Comparison of ENCODE assay signal across 19 mouse cellular contexts in the genomic region with DNA sequence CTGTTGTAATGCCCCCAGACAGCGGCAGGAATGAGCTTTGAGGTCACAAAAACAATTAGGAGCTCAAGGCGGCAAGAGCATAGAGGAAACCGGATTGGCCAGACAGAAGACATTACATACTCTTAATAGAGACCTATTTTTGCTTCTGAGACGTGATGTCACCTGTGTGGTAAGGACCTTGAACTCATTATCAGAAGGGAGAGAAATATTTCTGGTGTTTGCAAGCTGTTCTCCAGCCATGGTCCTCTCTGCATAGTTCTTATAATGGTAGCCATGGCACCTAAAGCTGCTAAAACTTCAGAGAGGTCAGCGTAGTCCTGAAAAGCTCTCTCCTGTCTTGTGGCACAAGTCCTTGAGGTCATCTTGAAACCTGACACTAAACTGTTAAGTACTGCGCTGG. TPM values are rescaled to one million over a fixed set of nuclear protein-coding genes. Genes with fewer than 3 reads are reported as not detected.
DNase-seq lines count a peak whose midpoint lies in the region; ATAC-seq and TF ChIP-seq lines count a peak whose summit lies in the region.
"Had no signal": no experiment of that assay in that cellular context is flagged by ENCODE, and none has a peak within 500 bp of the region (broad histone marks: within the 10 kb centered on the region; RNA-seq: fewer than 3 reads in every experiment).

No protein-coding gene starts in this region.

- no peak for TF ChIP-seq CTCF in intestine, postnatal 0 days (IDR thresholded peaks at IDR 0.05; ENCODE audit: low read depth)
- TF ChIP-seq CTCF in left cerebral cortex, adult 2 months (IDR thresholded peaks at IDR 0.05) = no peak
- TF ChIP-seq CTCF in cortical plate, adult 2 months (IDR thresholded peaks at IDR 0.05; ENCODE audit: extremely low read depth, insufficient read depth, low read length) = no peak

- 0 out of 2 replicates have a peak overlapping the region, but pooled peaks have one; percentile 7 for H3K27ac ChIP-seq in intestine, postnatal 0 days (ENCODE audit: low read depth, low read length)
- H3K27ac ChIP-seq in intestine, embryonic 15.5 days = no peak overlapping the region
- peak overlapping the region; percentile 53 for H3K27ac ChIP-seq in left cerebral cortex, adult 2 months
- peak overlapping the region; percentile 55 for H3K27ac ChIP-seq in cortical plate, adult 2 months (ENCODE audit: insufficient read depth, low read length)
- H3K27ac ChIP-seq: embryonic facial prominence, embryonic 10.5 days; embryonic facial prominence, embryonic 12.5 days; forebrain, embryonic 13.5 days; forebrain, embryonic 15.5 days had no signal

- WGBS in intestine, postnatal 0 days = 62% methylated on average over 6 of the region's 6 CpGs
- 69% methylated on average over 6 of the region's 6 CpGs for WGBS in intestine, embryonic 15.5 days

- ATAC-seq in intestine, postnatal 0 days = peak; percentile 58
- ATAC-seq in intestine, embryonic 15.5 days = no peak
- ATAC-seq: forebrain, embryonic 13.5 days; forebrain, embryonic 15.5 days; forebrain, postnatal 0 days had no signal

- no peak overlapping the region for H3K4me3 ChIP-seq in intestine, postnatal 0 days (ENCODE audit: low read depth, low read length)
- no peak overlapping the region for H3K4me3 ChIP-seq in intestine, embryonic 15.5 days (replicated peaks)
- H3K4me3 ChIP-seq in left cerebral cortex, adult 2 months = no peak overlapping the region
- no peak overlapping the region for H3K4me3 ChIP-seq in cortical plate, adult 2 months (ENCODE audit: insufficient read depth, low read length)
- H3K4me3 ChIP-seq: embryonic facial prominence, embryonic 10.5 days; embryonic facial prominence, embryonic 12.5 days; forebrain, embryonic 13.5 days; forebrain, embryonic 15.5 days had no signal

- DNase-seq in left cerebral cortex, adult 2 months (ENCODE audit: extremely low spot score in 1 of 2, low spot score in 2 of 2) = no peak
- DNase-seq in left cerebral cortex, adult 8-10 months (ENCODE audit: low spot score in 2 of 2) = no peak
- DNase-seq in lung, adult 18-20 months = no peak
- DNase-seq: adrenal gland, adult 2 months; adrenal gland, postnatal 10 days; adrenal gland, postnatal 25 days; cerebellum, adult 11 months; cerebellum, adult 18-20 months; cerebellum, adult 9-10 months; cerebellum, postnatal 10 days; cerebellum, postnatal 25 days; forebrain, postnatal 0 days had no signal

- no peaks in the 10 kb centered on the region for H3K27me3 ChIP-seq in intestine, postnatal 0 days (replicated peaks; ENCODE audit: control insufficient read depth, insufficient read depth, low read length)
- H3K27me3 ChIP-seq in intestine, embryonic 15.5 days (replicated peaks) = no peaks in the 10 kb centered on the region
- H3K27me3 ChIP-seq: embryonic facial prominence, embryonic 12.5 days; forebrain, embryonic 13.5 days; forebrain, embryonic 15.5 days had no signal

- no peaks in the 10 kb centered on the region for H3K4me1 ChIP-seq in intestine, postnatal 0 days (replicated peaks; ENCODE audit: control insufficient read depth, insufficient read depth, low read length)
- no peaks in the 10 kb centered on the region for H3K4me1 ChIP-seq in intestine, embryonic 15.5 days (replicated peaks)
- peaks cover 2% of the 10 kb centered on the region for H3K4me1 ChIP-seq in cortical plate, adult 2 months (ENCODE audit: control insufficient read depth, insufficient read depth, low read length)
- H3K4me1 ChIP-seq: embryonic facial prominence, embryonic 12.5 days; forebrain, embryonic 13.5 days; forebrain, embryonic 15.5 days had no signal

- intact Hi-C loops in left cerebral cortex, adult 2 months (cut with DNase I) = no loop called here

- H3K9me3 ChIP-seq in intestine, postnatal 0 days (ENCODE audit: control insufficient read depth) = no peaks in the 10 kb centered on the region
- no peaks in the 10 kb centered on the region for H3K9me3 ChIP-seq in intestine, embryonic 15.5 days

- H3K9ac ChIP-seq in intestine, postnatal 0 days (ENCODE audit: low read depth, low read length) = no peak overlapping the region
- no peak overlapping the region for H3K9ac ChIP-seq in intestine, embryonic 15.5 days
- H3K9ac ChIP-seq: embryonic facial prominence, embryonic 12.5 days; forebrain, embryonic 13.5 days; forebrain, embryonic 15.5 days; forebrain, postnatal 0 days had no signal

- no peak for TF ChIP-seq POLR2A in cortical plate, adult 2 months (IDR thresholded peaks at IDR 0.05; ENCODE audit: extremely low read depth, insufficient read depth, low read length)

- no peak overlapping the region for H3K4me2 ChIP-seq in intestine, postnatal 0 days (replicated peaks; ENCODE audit: low read depth)
- no peak overlapping the region for H3K4me2 ChIP-seq in intestine, embryonic 15.5 days (replicated peaks)
- H3K4me2 ChIP-seq: embryonic facial prominence, embryonic 12.5 days; forebrain, embryonic 13.5 days; forebrain, embryonic 15.5 days had no signal

- H3K36me3 ChIP-seq in intestine, postnatal 0 days (ENCODE audit: control insufficient read depth, insufficient read depth) = no peaks in the 10 kb centered on the region
- no peaks in the 10 kb centered on the region for H3K36me3 ChIP-seq in intestine, embryonic 15.5 days
- H3K36me3 ChIP-seq: embryonic facial prominence, embryonic 12.5 days had no signal

RNA-seq across cellular contexts. Expression of gene Nek2, which starts 35.0 kb away (rescaled TPM):
- polyA plus RNA-seq in intestine, postnatal 0 days (2015; fragmentation: Nextera tagmentation; extraction: Ambion mirVana) = 10.7 and 11.9 TPM in 2 replicates
- polyA plus RNA-seq in intestine, embryonic 15.5 days (2015; fragmentation: Nextera tagmentation; extraction: Ambion mirVana) = 45.6 and 47.6 TPM in 2 replicates
- 1 to 10 TPM; 1.2 to 1.3 TPM for total RNA-seq in left cerebral cortex, adult 2 months (2021)
- total RNA-seq in left cerebral cortex, adult 8-10 months (2022) = 1 to 10 TPM; 1.1 to 2.2 (median 1.4) TPM
- polyA plus RNA-seq in cortical plate, adult 2 months (2012; rRNA removed) = 0.79 and 1.2 TPM in 2 replicates
